Mouse (Mus musculus) forebrain, embryonic 11.5 days (tissue): Measurements from ENCODE around the gene Lrrc15. TPM values are rescaled to one million over a fixed set of nuclear protein-coding genes. Genes with fewer than 3 reads are reported as not detected.

Experiments used
- ATAC-seq: fragments of 200-750 bp; cut with Nextera tagmentation; replicated peaks from 2 replicates; pipeline ENCODE4 v1.8.0; 2017; ENCODE audit warnings: moderate TSS enrichment; ENCODE audit not compliant: low FRiP score
- DNase-seq: peaks from one replicate; pipeline ENCODE4 v3.0.0-alpha.2; 2017; ENCODE audit warnings: low spot score
- H3K27ac ChIP-seq: fragments of 300-500 bp; sonication (generic); 2 replicates; pipeline ENCODE4 v1.5.1; 2014; ENCODE audit warnings: low read depth, low read length
- H3K27me3 ChIP-seq: fragments of 300-500 bp; sonication (generic); 2 replicates; pipeline ENCODE4 v1.6.1; 2014; ENCODE audit warnings: mild to moderate bottlenecking, low read length, mixed read lengths; ENCODE audit not compliant: control insufficient read depth, insufficient read depth
- H3K36me3 ChIP-seq: fragments of 300-500 bp; sonication (generic); 2 replicates; pipeline ENCODE4 v1.6.1; 2014; ENCODE audit warnings: mild to moderate bottlenecking, low read length, moderate library complexity, mixed read lengths; ENCODE audit not compliant: control insufficient read depth, insufficient read depth
- H3K4me1 ChIP-seq: fragments of 300-500 bp; sonication (generic); replicated peaks from 2 replicates; pipeline ENCODE4 v1.6.1; 2014; ENCODE audit warnings: low read length, mixed read lengths; ENCODE audit not compliant: control insufficient read depth, insufficient read depth
- H3K4me2 ChIP-seq: fragments of 300-500 bp; sonication (generic); 2 replicates; pipeline ENCODE4 v1.6.1; 2014; ENCODE audit warnings: low read depth, mild to moderate bottlenecking, low read length, moderate library complexity, mixed read lengths; ENCODE audit not compliant: severe bottlenecking
- H3K4me3 ChIP-seq: fragments of 300-500 bp; sonication (generic); 2 replicates; pipeline ENCODE4 v1.5.1; 2014; ENCODE audit warnings: low read depth, low read length
- H3K9ac ChIP-seq: fragments of 300-500 bp; sonication (generic); 2 replicates; pipeline ENCODE4 v1.6.1; 2014; ENCODE audit warnings: low read length
- H3K9me3 ChIP-seq: fragments of 300-500 bp; sonication (generic); 2 replicates; pipeline ENCODE4 v1.6.1; 2016; ENCODE audit warnings: low read length, mixed read lengths; ENCODE audit not compliant: control insufficient read depth
- WGBS: fragments of 180-500 bp; shearing (Covaris S2); extraction: QIAGEN DNeasy Blood & Tissue Kit; methylation state at CpG from one replicate; pipeline ENCODE4 v1.1.7; 2014; 5-methylcytosine and 5-hydroxymethylcytosine counted together
- polyA plus RNA-seq: library from polyadenylated mRNA; unstranded; fragments of >200 nt; fragmentation: Nextera tagmentation; extraction: Ambion mirVana; gene quantifications from 2 replicates; pipeline ENCODE4 v1.2.1, GENCODE M21; 2014

The Lrrc15 gene
- polyA plus RNA-seq, 1 experiment from 2014 or later, result 1.1 TPM

DNA sequence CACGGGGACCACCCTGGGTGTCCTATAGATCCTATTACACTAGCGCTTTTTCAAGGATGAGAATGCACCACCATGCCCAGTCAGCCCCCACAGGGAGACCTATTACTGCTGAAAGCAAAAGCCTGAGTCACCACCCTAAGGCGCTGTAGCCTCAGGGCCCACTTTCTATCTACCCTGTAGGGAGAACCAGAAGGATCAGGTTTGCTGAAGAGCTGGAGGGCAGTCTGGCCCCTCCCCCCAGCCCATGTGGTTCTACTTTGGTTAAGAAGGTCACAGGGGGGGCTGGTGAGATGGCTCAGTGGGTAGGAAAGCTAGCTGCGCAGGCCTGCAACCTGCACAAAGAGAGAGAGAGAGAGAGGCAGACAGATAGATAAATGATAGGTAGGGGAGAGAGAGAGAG lies 2.6 kb upstream of the Lrrc15 start:
- DNase-seq, result no peak
- no peak for ATAC-seq
- no peaks in the 10 kb centered on the region for H3K9me3 ChIP-seq
- peaks cover 4% of the 10 kb centered on the region; the same call in 1 of the 2 replicates for H3K4me1 ChIP-seq
- no peak overlapping the region for H3K27ac ChIP-seq
- H3K27me3 ChIP-seq, result peaks cover 20% of the 10 kb centered on the region
- no peak overlapping the region for H3K4me3 ChIP-seq
- no peak overlapping the region for H3K4me2 ChIP-seq
- WGBS, result 48% methylated on average over 4 of the region's 4 CpGs
- H3K36me3 ChIP-seq, result no peaks in the 10 kb centered on the region
- no peak overlapping the region for H3K9ac ChIP-seq

DNA sequence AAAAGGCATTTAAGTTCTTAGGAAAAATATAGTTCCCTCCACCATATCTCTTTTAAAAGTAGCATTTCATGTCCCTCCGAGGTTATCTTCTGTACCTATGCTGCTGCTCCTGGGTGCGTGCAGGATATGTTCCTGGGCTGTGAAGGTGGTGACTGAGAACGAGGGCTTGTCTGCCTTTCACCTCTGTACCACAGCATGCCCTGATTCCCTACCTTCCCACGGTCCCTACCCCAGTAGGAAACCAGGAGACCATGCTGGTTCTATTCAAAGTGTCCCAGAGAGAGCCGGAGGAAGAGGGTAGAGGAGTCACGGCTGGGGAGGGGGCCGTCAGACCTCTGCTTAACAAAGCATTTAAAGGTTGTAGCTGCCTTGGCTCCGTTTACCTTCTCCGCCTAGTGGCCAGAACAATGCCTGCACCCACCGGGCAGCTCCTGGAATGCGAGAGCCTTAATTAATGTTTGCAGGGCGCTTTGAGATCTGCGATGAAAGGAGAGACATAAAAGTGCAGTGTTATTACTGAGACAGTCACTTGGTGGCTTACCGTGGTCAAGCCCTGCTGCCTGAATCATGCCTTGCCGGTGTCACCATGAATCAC lies 784 bp upstream of the Lrrc15 start:
- peak overlapping the region; percentile 37 for H3K9ac ChIP-seq
- peaks cover 4% of the 10 kb centered on the region; the same call in 1 of the 2 replicates for H3K4me1 ChIP-seq
- 2% methylated on average over 15 of the region's 15 CpGs for WGBS
- H3K4me2 ChIP-seq, result peak overlapping the region; percentile 38
- H3K27ac ChIP-seq, result no peak overlapping the region
- H3K9me3 ChIP-seq, result no peaks in the 10 kb centered on the region
- DNase-seq (peak; percentile 85), ATAC-seq (peak; percentile 65)
- H3K36me3 ChIP-seq, result no peaks in the 10 kb centered on the region
- H3K4me3 ChIP-seq, result peak overlapping the region; percentile 11; the same call in 1 of the 2 replicates
- peaks cover 20% of the 10 kb centered on the region for H3K27me3 ChIP-seq

DNA sequence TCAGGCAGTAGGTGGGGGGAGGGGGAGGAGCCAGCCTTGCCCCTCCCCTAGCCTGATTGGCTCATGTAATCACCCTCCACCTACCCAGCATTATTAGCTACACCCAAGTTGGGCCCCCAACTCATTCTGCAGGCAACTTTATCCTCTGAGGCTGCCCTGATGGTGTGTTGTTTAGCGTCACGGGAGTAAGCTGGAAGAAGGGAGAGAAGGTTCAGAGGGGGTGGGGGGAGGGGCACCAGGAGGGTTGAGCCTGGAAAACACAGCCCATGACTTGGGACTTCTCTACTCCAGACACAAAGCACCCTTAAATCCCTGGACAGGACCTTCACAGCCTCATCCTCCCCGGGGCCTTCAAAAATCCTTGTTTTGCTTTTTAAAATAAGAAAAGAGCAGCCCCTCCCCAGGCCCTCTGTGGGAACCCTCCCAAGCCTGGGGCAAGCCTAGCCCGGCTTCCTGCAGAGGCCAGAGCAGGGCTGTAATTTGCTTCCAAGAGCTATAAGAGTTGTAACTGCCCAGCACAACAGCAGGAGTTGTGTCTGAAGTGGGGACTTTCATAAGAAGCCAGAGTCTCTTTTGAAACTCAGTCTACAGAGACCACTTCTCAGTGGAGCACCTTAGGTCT lies 2.3 kb downstream of the Lrrc15 start:
- H3K27me3 ChIP-seq, result peaks cover 20% of the 10 kb centered on the region

DNA sequence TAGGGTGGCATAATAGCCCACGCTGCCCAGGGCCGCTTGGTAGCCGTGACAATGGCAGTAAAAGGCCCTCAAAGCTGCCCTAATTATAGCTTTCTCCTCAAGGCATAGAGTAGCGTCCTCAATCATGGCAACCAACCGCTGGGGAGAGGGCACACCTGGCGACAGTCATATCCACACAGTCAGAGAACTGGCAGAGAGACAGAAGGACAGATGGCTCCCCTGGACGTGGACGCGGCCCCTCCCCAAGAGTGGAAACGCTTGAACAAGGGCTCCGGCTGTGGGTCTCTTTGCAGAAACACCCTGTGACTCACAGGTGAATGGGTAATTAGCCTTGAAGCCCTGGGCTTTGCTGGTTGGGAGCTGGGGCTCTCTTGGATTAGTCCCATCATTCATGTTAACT lies 4.7 kb downstream of the Lrrc15 start:
- Histone ChIP-seq H3K4me1 (0 out of 2 replicates have a peak, but pooled peaks cover 2% of the 10 kb centered on the region), H3K4me3 (no peak overlapping the region), H3K9me3 (no peaks in the 10 kb centered on the region), H3K27ac (no peak overlapping the region), H3K4me2 (no peak overlapping the region), H3K9ac (no peak overlapping the region), H3K36me3 (no peaks in the 10 kb centered on the region), H3K27me3 (peaks cover 12% of the 10 kb centered on the region)
- DNase-seq, result no peak
- WGBS, result 83% methylated on average over 11 of the region's 11 CpGs
- no peak for ATAC-seq

More for the DNA sequence above, 2.3 kb downstream of the Lrrc15 start:
- Histone ChIP-seq H3K4me2 (no peak overlapping the region), H3K36me3 (no peaks in the 10 kb centered on the region), H3K4me1 (peaks cover 4% of the 10 kb centered on the region; the same call in 1 of the 2 replicates), H3K9ac (no peak overlapping the region), H3K27ac (no peak overlapping the region), H3K9me3 (no peaks in the 10 kb centered on the region), H3K4me3 (no peak overlapping the region)
- ATAC-seq, result no peak
- DNase-seq, result no peak
- 6% methylated on average over 4 of the region's 4 CpGs for WGBS

DNA sequence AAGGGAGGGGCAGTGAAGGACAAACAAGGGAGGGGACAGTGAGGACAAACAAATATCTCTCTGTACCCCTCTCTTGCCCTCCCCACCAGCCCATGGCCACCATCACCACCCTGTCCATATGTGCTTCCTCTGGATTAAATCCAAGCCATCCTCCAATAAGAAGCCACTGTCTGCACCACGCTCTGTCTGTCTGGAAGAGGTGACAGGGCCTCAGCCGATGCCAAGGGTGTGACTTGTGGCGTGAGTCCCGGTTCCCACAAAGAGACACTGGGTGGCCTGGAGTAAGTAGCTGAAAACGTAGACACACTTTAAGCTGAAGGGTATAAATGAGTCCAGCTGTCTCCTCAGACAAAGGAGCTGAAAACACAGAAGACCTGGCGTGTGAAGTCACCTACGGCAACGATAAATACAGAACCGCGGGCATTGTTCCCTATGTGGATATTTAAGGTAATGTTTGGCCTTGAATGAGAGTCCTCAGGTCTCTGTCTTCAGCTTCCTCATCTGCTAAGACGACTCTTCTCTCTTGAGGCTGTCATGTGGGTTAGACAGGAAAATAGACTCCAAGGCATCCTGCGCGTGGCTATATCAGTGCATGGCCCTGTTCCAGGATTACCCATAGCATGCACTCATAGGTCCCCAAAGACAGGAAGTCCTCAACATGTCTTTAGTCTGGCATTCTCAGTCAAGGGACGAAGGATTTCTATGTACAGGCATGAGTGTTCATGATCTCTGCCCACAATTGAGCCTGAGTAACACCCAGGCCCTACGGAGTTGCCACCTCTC lies 7.3 kb downstream of the Lrrc15 start:
- H3K27ac ChIP-seq, result no peak overlapping the region
- H3K4me2 ChIP-seq, result no peak overlapping the region
- DNase-seq, result no peak
- ATAC-seq, result no peak
- H3K27me3 ChIP-seq, result no peaks in the 10 kb centered on the region
- no peaks in the 10 kb centered on the region for H3K9me3 ChIP-seq
- 87% methylated on average over 15 of the region's 15 CpGs for WGBS
- H3K4me3 ChIP-seq, result no peak overlapping the region
- no peaks in the 10 kb centered on the region for H3K36me3 ChIP-seq
- no peaks in the 10 kb centered on the region for H3K4me1 ChIP-seq
- H3K9ac ChIP-seq, result no peak overlapping the region

DNA sequence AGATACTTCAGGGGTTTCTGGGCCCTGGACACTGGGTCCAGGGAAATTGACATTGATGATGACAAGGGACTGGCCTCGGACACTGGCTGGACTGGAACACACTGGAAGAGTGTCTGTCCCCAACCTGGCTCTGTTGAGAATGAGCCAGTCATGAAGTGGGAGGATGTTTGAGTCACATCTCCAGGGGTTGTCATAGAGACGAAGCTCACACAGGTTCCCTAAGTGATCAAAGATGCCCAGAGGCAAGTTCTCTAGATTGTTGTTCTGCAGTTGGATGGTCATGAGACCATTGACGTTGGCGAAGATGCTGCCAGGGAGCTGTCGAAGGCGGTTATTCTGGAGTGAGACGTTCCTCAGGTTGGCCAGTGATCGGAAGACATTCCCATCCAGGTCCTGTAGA lies 10.0 kb downstream of the Lrrc15 start:
- H3K27ac ChIP-seq, result no peak overlapping the region
- WGBS, result 94% methylated on average over 8 of the region's 8 CpGs
- no peaks in the 10 kb centered on the region for H3K4me1 ChIP-seq
- no peak overlapping the region for H3K4me3 ChIP-seq
- H3K9ac ChIP-seq, result no peak overlapping the region
- no peak overlapping the region for H3K4me2 ChIP-seq
- no peaks in the 10 kb centered on the region for H3K36me3 ChIP-seq
- no peaks in the 10 kb centered on the region for H3K9me3 ChIP-seq
- DNase-seq, result no peak
- ATAC-seq, result no peak
- H3K27me3 ChIP-seq, result no peaks in the 10 kb centered on the region

DNA sequence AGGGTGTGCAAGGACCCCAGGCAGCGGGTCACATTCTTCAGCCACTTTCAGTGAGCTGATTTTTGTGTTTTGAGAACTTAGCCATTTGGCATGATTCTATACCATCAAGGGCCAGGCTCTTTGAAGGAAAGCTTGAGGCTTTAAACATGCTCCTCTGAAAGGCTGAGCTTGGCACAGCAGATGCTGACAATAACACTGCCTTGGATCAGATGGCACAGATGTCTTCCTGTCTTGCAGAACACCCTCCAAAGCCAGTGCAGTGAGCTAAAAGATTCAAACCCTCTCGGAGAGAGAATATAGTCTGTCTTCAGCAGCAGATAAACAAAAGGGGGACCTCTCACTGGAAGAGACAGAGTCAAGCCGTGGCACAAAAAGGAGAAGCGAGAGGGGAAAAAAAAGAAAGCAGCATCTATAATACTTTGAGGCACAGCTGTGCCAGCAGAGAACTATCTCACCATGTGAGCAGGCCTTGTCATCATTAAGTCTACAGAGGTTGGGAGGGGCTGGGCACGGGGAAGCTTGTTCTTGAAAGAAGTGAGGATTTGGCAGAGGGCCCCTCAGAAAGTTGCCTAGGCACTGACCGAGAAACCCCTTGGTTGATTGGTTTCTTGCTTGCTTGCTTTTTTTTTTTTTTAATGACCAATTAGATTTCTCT lies 11.0 kb downstream of the Lrrc15 start:
- Histone ChIP-seq H3K9me3 (no peaks in the 10 kb centered on the region), H3K4me3 (no peak overlapping the region), H3K9ac (no peak overlapping the region), H3K4me2 (no peak overlapping the region), H3K27me3 (no peaks in the 10 kb centered on the region), H3K4me1 (no peaks in the 10 kb centered on the region), H3K27ac (no peak overlapping the region), H3K36me3 (no peaks in the 10 kb centered on the region)
- ATAC-seq, result no peak
- WGBS, result 70% methylated on average over 6 of the region's 6 CpGs
- DNase-seq, result no peak

DNA sequence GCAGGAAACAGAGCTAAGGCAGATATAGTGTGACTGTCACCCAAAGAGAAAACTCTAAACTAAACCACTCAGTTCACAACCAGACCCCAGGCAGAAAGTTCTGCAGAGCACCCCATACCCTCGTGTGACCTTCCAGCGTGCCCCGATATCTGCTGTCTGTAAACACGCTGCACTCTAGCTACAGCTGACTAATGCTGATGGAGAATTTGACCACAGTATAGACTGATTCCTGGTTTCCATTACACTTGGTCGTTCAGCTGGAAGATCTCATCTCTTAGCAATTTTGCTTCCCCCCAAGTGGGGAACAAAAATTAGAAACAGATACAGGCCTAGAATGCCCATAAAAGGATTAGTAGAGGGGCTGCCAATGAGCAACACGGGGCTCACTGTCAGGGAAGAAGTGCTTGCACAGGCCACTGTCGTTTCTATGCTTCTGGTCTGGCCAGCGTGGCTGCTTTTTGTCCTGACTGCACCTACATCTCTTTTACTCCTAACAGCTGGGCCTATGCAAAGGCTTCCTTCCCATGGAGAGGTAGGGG lies 11.8 kb downstream of the Lrrc15 start:
- DNase-seq, result no peak
- Histone ChIP-seq H3K4me2 (no peak overlapping the region), H3K27ac (no peak overlapping the region)

More for the DNA sequence above, 11.8 kb downstream of the Lrrc15 start:
- 59% methylated on average over 8 of the region's 8 CpGs for WGBS
- H3K36me3 ChIP-seq, result no peaks in the 10 kb centered on the region
- no peak for ATAC-seq
- H3K4me1 ChIP-seq, result no peaks in the 10 kb centered on the region
- H3K9me3 ChIP-seq, result no peaks in the 10 kb centered on the region
- H3K9ac ChIP-seq, result no peak overlapping the region
- H3K27me3 ChIP-seq, result no peaks in the 10 kb centered on the region
- no peak overlapping the region for H3K4me3 ChIP-seq
